Mouse (Mus musculus) adrenal gland, postnatal 10 days (tissue): ENCODE results near the gene Mmel1. TPM values are rescaled to one million over a fixed set of nuclear protein-coding genes. Genes with fewer than 3 reads are reported as not detected.

Source experiments
- DNase-seq: peaks from one replicate; pipeline ENCODE4 v3.0.0; 2021; ENCODE audit warnings: mixed read lengths
- long read RNA-seq, 2 experiments: library from polyadenylated mRNA; stranded (forward); transcript quantifications; one replicate each; pipeline ENCODE4 v2.0.0; 2021
- total RNA-seq, 2 experiments: library from RNA; stranded (reverse); gene quantifications; 2 replicates each; pipeline ENCODE4 v1.2.3; 2021

Mmel1 gene
- total RNA-seq, result under 1 TPM; 0.24 to 0.45 TPM
- long read RNA-seq, experiment 1, result 0 reads
- long read RNA-seq, experiment 2, result 0 reads

- no peak for DNase-seq
Measured at GRCm38 (mm10) chr4:154869440-154869839, at the start of gene Mmel1. TSS of gene Mmel1 (plus strand) at chr4:154869585.

- DNase-seq, result peak; percentile 70
Measured at GRCm38 (mm10) chr4:154825662-154826061, 43.7 kb upstream of the Mmel1 start.

GRCm38 (mm10) chr4:154826224-154826623 is 43.2 kb upstream of the Mmel1 start:
- DNase-seq, result no peak

- peak; percentile 47 for DNase-seq
Measured at GRCm38 (mm10) chr4:154827181-154827580, 42.2 kb upstream of the Mmel1 start.

- DNase-seq, result no peak
Measured at GRCm38 (mm10) chr4:154827861-154828610, 41.3 kb upstream of the Mmel1 start.

DNA sequence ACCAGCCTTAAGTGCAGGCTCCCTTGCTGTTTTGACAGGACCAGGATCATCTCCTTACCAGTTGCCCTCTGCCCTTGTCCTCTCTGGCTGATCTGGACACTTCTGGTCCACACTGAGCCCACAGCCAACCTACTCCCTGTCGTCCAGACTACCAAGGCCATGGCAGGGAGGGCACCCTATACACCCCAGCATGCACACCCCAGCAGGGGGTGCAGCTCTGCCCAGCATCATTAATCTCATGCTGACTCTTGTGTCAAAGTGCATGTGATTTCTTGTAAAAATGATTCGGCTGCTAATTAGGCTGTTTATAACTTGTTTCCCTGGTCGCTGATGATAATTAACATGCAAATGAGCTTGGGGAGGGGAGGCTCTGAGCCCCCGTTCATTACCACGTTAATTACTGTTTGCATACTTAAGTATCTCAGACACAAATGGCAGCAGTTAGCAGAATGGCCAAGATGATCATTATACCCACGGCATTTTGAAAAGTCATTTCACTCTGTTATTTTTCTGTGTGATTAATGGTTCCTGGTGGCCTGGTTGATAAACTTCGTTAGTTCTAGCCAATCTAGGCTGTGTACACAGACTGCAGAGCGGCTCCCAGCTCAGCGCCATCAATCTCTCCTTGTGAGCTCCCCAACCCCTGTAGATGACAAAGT is 37.3 kb upstream of the Mmel1 start:
- DNase-seq, result no peak

GRCm38 (mm10) chr4:154836183-154836915 is 33.0 kb upstream of the Mmel1 start:
- no peak for DNase-seq

DNA sequence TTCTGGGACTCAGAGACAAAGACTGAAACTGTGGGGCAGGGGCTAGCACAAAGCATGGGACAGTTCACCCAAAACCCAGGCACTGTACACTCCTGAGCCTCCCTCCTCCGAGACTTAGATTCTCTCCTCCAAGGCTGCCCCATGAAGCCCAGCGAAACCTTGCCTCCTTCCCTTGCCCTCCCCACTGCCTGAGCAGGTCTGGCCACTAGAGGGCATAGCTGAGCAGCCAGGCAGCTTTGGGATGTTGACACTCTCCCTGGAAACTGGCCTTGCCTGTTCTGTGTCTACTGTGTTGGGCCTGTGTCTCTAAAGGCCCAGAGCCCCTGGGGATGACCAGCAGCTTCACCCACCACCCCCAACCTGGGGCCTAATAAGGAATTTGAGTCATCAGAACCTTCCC is 32.2 kb upstream of the Mmel1 start, which contains the start of gene Ttc34:
Ttc34 (plus strand) TSS at position 290 of the 400 bp plus-strand sequence.
- peak; percentile 82 for DNase-seq

DNA sequence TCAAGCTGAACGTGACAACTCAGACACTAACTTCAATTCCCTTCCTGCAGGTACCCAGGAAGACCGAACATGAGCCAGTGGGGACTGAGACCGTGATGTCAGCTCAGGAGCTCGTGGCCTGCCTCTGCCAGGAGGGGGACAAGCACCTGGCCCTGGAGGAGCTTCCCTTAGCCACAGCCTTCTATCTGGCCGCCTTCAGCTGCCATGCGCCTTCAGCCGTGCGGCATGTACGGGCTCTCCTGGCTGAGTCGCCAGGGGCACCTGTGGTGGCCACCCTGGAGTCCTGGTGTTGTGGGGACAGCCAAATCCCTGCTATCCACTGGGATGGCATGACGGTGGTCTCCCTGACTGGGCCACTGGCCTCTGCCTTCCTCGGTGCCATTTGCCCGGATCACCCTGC is 30.6 kb upstream of the Mmel1 start:
- DNase-seq, result no peak

- peak; percentile 60 for DNase-seq
Measured at GRCm38 (mm10) chr4:154839406-154839805, 30.0 kb upstream of the Mmel1 start.

GRCm38 (mm10) chr4:154852696-154853095 is 16.7 kb upstream of the Mmel1 start:
- no peak for DNase-seq

DNA sequence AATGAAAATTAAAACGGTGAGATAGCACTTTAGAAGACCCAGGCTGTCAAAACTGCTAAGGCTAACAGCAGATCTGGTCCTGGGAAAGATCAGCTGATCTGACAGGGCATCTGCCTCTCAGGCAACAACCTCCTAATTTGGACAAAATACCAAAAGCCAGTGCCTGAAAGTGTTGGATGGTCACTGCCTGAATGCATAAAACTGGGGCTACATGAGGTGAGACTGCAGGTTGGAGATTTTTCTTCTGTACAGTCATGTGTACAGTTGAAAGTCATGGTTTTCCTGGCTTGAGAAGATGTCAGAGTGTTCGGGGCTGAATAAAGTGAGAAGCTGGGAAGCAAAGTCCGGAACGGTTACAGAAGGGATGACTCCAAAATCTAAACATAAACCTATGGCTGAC is 15.5 kb upstream of the Mmel1 start:
- DNase-seq, result no peak

DNA sequence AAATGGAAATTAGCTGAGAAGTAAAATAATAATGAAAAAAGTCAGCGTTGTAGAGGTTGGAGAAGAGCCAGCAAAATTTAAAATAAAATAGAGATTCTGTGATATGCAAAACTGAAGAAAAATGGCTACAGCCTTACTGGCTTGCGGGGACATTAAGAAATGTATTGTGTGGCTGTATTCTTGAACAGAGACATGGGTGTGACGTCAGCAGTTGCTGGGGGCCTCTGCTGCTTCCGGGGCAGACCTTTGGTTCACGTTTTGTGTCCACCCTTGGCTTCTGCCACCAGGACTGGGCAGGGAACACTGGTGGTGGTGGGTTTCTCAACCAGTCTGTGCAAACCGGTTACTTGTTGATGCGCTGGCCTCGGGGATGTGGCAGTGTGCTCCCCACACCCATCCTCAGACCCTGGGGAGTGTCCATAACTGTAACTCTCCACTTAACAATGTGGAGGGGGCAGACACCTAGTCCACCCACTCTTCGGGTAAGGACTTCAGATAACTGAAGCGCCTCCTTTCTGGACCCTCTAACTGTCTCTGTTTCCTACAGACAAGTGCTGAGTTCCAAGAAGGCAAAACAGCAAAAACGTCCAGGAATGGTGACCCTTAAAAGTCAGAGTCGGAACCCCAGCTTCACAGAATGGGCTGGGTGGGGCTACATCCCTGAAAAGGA is 14.6 kb upstream of the Mmel1 start:
- no peak for DNase-seq

DNA sequence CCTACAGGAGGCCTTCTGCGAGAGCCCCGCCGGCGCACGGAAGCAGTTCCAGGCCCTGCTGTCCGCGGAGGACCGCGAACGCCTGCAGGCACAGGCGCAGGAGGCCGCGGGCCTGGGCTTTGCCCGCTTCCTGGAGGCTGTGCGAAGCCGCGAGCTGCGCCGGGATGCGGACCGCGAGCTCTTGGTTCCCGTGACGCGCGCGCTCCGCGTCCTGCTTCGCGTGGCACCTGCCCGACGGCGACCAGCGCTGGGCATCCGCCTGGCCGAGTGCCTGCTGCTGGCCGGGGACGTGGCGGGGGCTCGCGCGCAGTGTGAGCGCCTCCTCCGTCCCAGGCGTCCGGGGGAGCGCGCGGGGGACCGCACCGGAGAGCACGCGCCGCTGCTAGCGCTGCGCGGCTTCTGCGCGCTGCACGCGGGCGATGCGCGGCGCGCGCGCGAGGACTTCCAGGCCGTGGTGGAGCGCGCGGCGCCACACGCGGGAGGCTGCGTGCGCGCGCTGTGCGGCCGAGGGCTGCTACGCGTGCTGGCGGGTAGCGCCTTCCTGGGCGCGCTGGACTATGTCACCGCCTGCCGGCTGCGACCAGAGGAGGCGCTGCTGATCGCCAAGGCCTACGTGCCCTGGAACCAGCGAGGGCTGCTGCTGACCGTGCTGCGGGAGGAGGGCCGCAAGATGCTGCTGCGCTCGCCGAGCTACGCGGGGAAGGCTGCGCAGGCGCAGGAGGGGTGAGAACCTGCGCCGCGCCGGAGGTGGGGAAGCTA is 13.5 kb upstream of the Mmel1 start:
- peak; percentile 83 for DNase-seq

- DNase-seq, result no peak
Measured at GRCm38 (mm10) chr4:154856480-154856837, 12.9 kb upstream of the Mmel1 start.

DNA sequence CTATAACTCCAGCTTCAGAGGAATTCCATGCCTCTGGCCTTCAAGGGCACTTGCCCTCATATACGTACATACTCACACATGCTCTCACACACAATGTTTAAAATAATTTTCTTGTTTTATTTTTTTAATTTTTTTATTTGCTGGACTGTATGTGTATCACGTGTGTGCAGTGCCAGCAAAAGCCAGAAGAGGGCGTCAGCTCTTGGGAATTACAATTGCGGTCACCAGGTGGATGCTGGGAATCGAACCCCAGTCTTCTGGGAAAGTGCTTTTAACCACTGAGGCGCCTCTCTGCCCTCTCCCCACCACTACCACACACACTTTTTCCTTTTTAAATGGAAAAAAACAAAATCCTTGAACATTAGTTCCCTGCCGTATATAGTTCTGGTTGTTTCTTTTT is 12.5 kb upstream of the Mmel1 start:
- DNase-seq, result no peak

DNA sequence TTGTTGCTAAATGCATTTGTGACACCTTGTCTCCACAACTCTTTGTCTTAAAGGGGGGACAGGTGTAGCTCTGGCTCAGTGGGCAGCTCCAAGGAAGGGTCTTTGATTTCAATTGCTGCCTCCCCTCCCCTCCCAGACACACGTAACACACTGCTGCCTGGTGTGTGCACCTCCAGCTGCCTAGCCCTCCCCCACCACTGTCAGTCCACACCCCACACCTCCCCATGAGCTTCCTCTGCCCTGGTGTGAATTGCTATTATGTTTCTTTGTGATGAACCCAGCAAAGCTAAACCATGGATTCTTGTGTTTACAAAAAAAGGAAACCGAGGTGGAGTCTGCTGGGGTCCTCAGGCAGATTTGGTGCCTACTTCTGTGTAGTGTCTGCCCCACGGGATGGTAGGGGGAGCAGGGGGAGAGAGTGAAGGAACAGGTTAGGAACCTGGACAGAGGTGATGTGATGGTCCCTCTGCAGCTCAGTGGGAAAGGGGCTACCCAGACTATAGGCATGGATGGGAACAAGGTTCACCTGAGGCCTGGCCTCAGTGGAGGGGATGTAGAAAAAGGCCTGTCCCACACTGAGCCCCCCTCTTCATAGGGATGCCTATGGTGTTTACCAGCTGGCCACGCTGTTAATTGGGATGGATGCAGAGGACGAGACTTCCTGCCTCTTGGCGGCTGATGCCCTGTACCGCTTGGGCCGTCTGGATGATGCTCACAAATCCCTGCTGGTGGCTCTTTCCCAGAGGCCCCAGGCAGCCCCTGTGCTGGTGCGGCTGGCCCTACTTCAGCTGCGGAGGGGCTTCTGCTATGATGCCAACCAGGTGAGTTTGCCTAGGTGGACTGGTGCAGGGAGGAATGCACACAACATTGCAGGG is 11.8 kb upstream of the Mmel1 start:
- no peak for DNase-seq

- no peak for DNase-seq
Measured at GRCm38 (mm10) chr4:154858601-154859000, 10.8 kb upstream of the Mmel1 start.

- no peak for DNase-seq
Measured at GRCm38 (mm10) chr4:154861967-154862366, 7.4 kb upstream of the Mmel1 start.

DNA sequence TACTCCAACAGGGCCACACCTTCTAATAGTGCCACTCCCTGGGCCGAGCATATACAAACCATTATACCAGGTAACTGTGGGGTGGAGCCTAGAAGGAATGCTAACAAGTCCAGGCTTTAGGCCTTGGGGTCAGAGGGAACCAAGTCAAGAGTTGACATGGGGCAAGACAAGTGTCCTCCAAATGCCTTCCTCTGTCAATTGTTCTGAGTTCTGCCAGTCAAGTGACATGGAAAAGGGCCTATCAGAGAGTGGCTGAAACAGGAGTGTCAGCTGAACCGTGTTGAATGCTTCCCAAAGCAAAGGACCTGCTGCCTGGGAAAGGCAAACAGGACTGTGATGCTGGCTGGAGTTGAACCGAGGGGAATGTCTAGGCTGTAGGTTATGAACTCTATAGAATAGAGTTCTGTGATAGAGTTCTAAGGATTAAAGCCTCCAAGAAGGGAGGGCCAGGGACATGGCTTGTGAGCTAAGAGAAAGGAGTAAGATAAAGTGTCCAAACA is 5.9 kb upstream of the Mmel1 start:
- DNase-seq, result no peak
